Mouse (Mus musculus) thymus, adult 2 months (tissue): ENCODE results near the gene Timm44.

ENCODE experiments used
- CTCF ChIP-seq: fragments of 200-500 bp; IDR thresholded peaks from 2 replicates; pipeline ENCODE4 v1.5.1; 2012; ENCODE audit warnings: mild to moderate bottlenecking, control low read depth, low read length, moderate library complexity, borderline replicate concordance; ENCODE audit not compliant: control insufficient read depth, poor library complexity, insufficient read depth; ENCODE audit errors: extremely low read depth
- POLR2A ChIP-seq: fragments of 200-500 bp; IDR thresholded peaks from 2 replicates; pipeline ENCODE4 v1.6.1; 2012; ENCODE audit warnings: mild to moderate bottlenecking, low read length, control low read depth, moderate library complexity; ENCODE audit not compliant: control insufficient read depth, poor library complexity, insufficient read depth; ENCODE audit errors: extremely low read depth

DNA sequence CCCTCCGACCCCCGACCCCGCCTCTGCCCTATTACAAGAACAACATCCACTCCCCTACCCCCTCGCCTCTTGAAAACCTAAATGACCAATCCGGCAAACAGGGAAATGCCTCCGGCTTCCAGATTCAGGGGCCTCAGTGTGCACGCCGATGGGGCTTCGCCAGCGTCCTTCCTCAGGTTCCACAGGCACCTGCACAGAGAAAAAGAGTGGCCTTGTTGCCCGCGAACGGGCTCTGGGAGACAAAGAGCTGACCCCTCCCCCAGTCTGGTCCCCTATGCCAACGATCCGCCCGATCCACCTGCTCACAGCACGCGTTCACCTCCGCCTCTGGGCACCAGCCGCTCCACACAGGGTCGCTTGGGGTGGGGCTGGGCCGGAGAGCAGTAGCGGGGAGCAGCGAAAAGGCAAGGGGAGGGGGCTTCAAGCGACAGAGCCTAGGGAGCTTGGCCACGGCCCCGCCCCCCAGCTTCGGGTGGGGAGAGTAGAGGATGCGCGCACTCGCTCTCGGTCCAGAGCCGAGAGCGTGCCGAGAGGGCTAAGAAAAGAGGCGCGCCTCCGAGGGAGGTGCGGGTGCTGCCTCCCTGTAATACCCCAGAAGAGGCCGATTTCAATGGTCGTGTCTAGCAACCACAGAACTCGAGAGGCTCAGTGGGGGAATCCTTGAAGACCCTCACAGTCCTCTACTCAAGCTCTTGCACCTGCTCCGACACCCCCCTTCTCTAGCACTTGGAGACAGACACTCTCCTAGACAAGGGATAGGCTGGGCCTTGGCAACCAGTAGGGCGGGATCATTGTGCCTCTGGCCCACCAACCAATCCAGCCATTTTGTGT lies 58.7 kb downstream of the Timm44 start, which contains the start of gene Prr36:
- no peak for TF ChIP-seq POLR2A
- TF ChIP-seq CTCF = no peak
